Mouse (Mus musculus) CH12.LX (cell line): ENCODE data around the gene Slc17a8. TPM values are rescaled to one million over a fixed set of nuclear protein-coding genes. Genes with fewer than 3 reads are reported as not detected.

ENCODE experiments used
- DNase-seq: peaks from one replicate; pipeline ENCODE4 v3.0.0-alpha.2; 2013; ENCODE audit errors: extremely low read depth
- H3K27ac ChIP-seq: 2 replicates; pipeline ENCODE4 v1.5.1; 2012; ENCODE audit warnings: low read depth, mild to moderate bottlenecking, control low read depth, moderate library complexity; ENCODE audit not compliant: insufficient read depth
- H3K27me3 ChIP-seq: replicated peaks from 2 replicates; pipeline ENCODE3; 2012; ENCODE audit warnings: inconsistent platforms
- H3K36me3 ChIP-seq, 2 experiments: replicated peaks in 1 of 2; 2 replicates each; pipeline versions ENCODE3 to v1.6.1; 2012; ENCODE audit warnings: inconsistent platforms in 1 of 2, low read length in 1 of 2, mild to moderate bottlenecking in 1 of 2, mixed read lengths in 1 of 2, moderate library complexity in 1 of 2; ENCODE audit not compliant: control insufficient read depth in 1 of 2, insufficient read depth in 1 of 2
- H3K4me1 ChIP-seq, 2 experiments: 2 replicates each; pipeline ENCODE4 v1.6.1; 2012; ENCODE audit warnings: inconsistent platforms in 1 of 2, moderate library complexity in 1 of 2; ENCODE audit not compliant: insufficient read depth in 2 of 2, control insufficient read depth in 1 of 2
- H3K4me2 ChIP-seq: 2 replicates; pipeline ENCODE4 v1.6.1; 2012; ENCODE audit warnings: low read depth, mild to moderate bottlenecking, control low read depth; ENCODE audit not compliant: poor library complexity, insufficient read depth, severe bottlenecking
- H3K4me3 ChIP-seq, 3 experiments: fragments of 150-350 bp in 1 of 3; sonication (generic) in 1 of 3; replicated peaks in 1 of 3; 2 replicates each; pipeline versions ENCODE3 to v1.5.1; 2011 to 2012; ENCODE audit warnings: low read depth in 2 of 3, low read length in 2 of 3, mild to moderate bottlenecking in 2 of 3, moderate library complexity in 2 of 3, control low read depth in 1 of 3, improper control_type of control experiment in 1 of 3, inconsistent platforms in 1 of 3, mixed read lengths in 1 of 3; ENCODE audit not compliant: poor library complexity in 1 of 3
- H3K79me2 ChIP-seq: replicated peaks from 2 replicates; pipeline ENCODE4 v1.6.1; 2012; ENCODE audit warnings: mild to moderate bottlenecking, moderate library complexity; ENCODE audit not compliant: control insufficient read depth, poor library complexity, insufficient read depth, severe bottlenecking; ENCODE audit errors: extremely low read depth
- H3K9ac ChIP-seq: 2 replicates; pipeline ENCODE4 v1.6.1; 2012; ENCODE audit warnings: low read depth, mild to moderate bottlenecking, control low read depth, moderate library complexity; ENCODE audit not compliant: insufficient read depth
- H3K9me3 ChIP-seq: replicated peaks from 2 replicates; pipeline ENCODE3; 2012; ENCODE audit warnings: low read length, inconsistent platforms, mixed read lengths
- BHLHE40 ChIP-seq: IDR thresholded peaks from 2 replicates; pipeline ENCODE4 v1.6.1; 2011; ENCODE audit warnings: mild to moderate bottlenecking, low read depth, low read length, improper control_type of control experiment
- CHD1 ChIP-seq: IDR thresholded peaks from 2 replicates; pipeline ENCODE4 v1.6.1; 2012; ENCODE audit warnings: low read depth, low read length, improper control_type of control experiment, inconsistent platforms
- CHD2 ChIP-seq: IDR thresholded peaks from 2 replicates; pipeline ENCODE4 v1.6.1; 2011; ENCODE audit warnings: low read length, improper control_type of control experiment
- CTCF ChIP-seq, 2 experiments: IDR thresholded peaks in 1 of 2; conservative IDR thresholded peaks in 1 of 2; 2 replicates each; pipeline ENCODE4 v1.5.1; 2011 to 2012; ENCODE audit warnings: low read depth in 2 of 2, low read length in 2 of 2, improper control_type of control experiment in 1 of 2, inconsistent platforms in 1 of 2, mild to moderate bottlenecking in 1 of 2, moderate library complexity in 1 of 2
- E2F4 ChIP-seq: IDR thresholded peaks from 2 replicates; pipeline ENCODE4 v1.6.1; 2011; ENCODE audit warnings: low read depth, low read length, improper control_type of control experiment; ENCODE audit not compliant: insufficient replicate concordance
- EP300 ChIP-seq: IDR thresholded peaks from 2 replicates; pipeline ENCODE4 v1.6.1; 2011; ENCODE audit warnings: low read length, improper control_type of control experiment
- ETS1 ChIP-seq: conservative IDR thresholded peaks from 2 replicates; pipeline ENCODE4 v1.6.1; 2012; ENCODE audit warnings: low read depth, mild to moderate bottlenecking, inconsistent platforms, low read length, improper control_type of control experiment, moderate library complexity
- GABPA ChIP-seq: IDR thresholded peaks from 2 replicates; pipeline ENCODE4 v1.6.1; 2012; ENCODE audit warnings: low read depth, low read length, improper control_type of control experiment, inconsistent platforms; ENCODE audit not compliant: insufficient replicate concordance
- HCFC1 ChIP-seq: IDR thresholded peaks from 2 replicates; pipeline ENCODE4 v1.6.1; 2012; ENCODE audit warnings: low read depth, mild to moderate bottlenecking, inconsistent platforms, low read length, improper control_type of control experiment
- IRF4 ChIP-seq: IDR thresholded peaks from 2 replicates; pipeline ENCODE4 v1.6.1; 2014; ENCODE audit warnings: low read depth, mild to moderate bottlenecking, inconsistent platforms, low read length, improper control_type of control experiment
- JUN ChIP-seq: IDR thresholded peaks from 2 replicates; pipeline ENCODE4 v1.6.1; 2011; ENCODE audit warnings: low read depth, mild to moderate bottlenecking, low read length, improper control_type of control experiment, moderate library complexity; ENCODE audit not compliant: insufficient read depth
- JUND ChIP-seq: conservative IDR thresholded peaks from 2 replicates; pipeline ENCODE4 v1.6.1; 2011; ENCODE audit warnings: low read depth, low read length, improper control_type of control experiment
- KAT2A ChIP-seq: IDR thresholded peaks from 2 replicates; pipeline ENCODE4 v1.6.1; 2012; ENCODE audit warnings: low read length, improper control_type of control experiment, inconsistent platforms; ENCODE audit not compliant: insufficient replicate concordance
- MAFK ChIP-seq: IDR thresholded peaks from 2 replicates; pipeline ENCODE4 v1.6.1; 2011; ENCODE audit warnings: low read length, improper control_type of control experiment; ENCODE audit not compliant: insufficient replicate concordance
- MAX ChIP-seq: IDR thresholded peaks from 2 replicates; pipeline ENCODE4 v1.6.1; 2011; ENCODE audit warnings: low read length, improper control_type of control experiment
- MEF2A ChIP-seq: IDR thresholded peaks from 2 replicates; pipeline ENCODE4 v1.6.1; 2014; ENCODE audit warnings: low read depth, mild to moderate bottlenecking, inconsistent platforms, low read length, improper control_type of control experiment, borderline replicate concordance
- MXI1 ChIP-seq: IDR thresholded peaks from 2 replicates; pipeline ENCODE4 v1.6.1; 2011; ENCODE audit warnings: mild to moderate bottlenecking, low read depth, low read length, improper control_type of control experiment
- NRF1 ChIP-seq: IDR thresholded peaks from 2 replicates; pipeline ENCODE4 v1.6.1; 2014; ENCODE audit warnings: low read depth, mild to moderate bottlenecking, inconsistent platforms, low read length, improper control_type of control experiment, moderate library complexity
- PAX5 ChIP-seq: IDR thresholded peaks from 2 replicates; pipeline ENCODE4 v1.6.1; 2012; ENCODE audit warnings: low read length, inconsistent platforms, mixed read lengths
- POLR2A ChIP-seq: IDR thresholded peaks from 2 replicates; pipeline ENCODE4 v1.6.1; 2011; ENCODE audit warnings: low read depth, mild to moderate bottlenecking, improper control_type of control experiment, low read length
- POLR2AphosphoS2 ChIP-seq: IDR thresholded peaks from 2 replicates; pipeline ENCODE4 v1.6.1; 2011; ENCODE audit warnings: low read depth, low read length, improper control_type of control experiment
- RAD21 ChIP-seq: IDR thresholded peaks from 2 replicates; pipeline ENCODE4 v1.6.1; 2011; ENCODE audit warnings: low read depth, mild to moderate bottlenecking, low read length, improper control_type of control experiment, moderate library complexity
- SIN3A ChIP-seq: IDR thresholded peaks from 2 replicates; pipeline ENCODE4 v1.6.1; 2012; ENCODE audit warnings: low read length, improper control_type of control experiment, inconsistent platforms
- SMC3 ChIP-seq: IDR thresholded peaks from 2 replicates; pipeline ENCODE4 v1.6.1; 2011; ENCODE audit warnings: low read depth, low read length, improper control_type of control experiment
- TBP ChIP-seq: conservative IDR thresholded peaks from 2 replicates; pipeline ENCODE4 v1.6.1; 2011; ENCODE audit warnings: low read depth, low read length, improper control_type of control experiment
- TCF12 ChIP-seq: IDR thresholded peaks from 2 replicates; pipeline ENCODE4 v1.6.1; 2014; ENCODE audit warnings: low read depth, mild to moderate bottlenecking, inconsistent platforms, low read length, improper control_type of control experiment
- UBTF ChIP-seq: IDR thresholded peaks from 2 replicates; pipeline ENCODE4 v1.6.1; 2012; ENCODE audit warnings: low read depth, mild to moderate bottlenecking, inconsistent platforms, low read length, improper control_type of control experiment, moderate library complexity
- USF1 ChIP-seq: IDR thresholded peaks from 2 replicates; pipeline ENCODE4 v1.6.1; 2014; ENCODE audit warnings: low read depth, mild to moderate bottlenecking, inconsistent platforms, low read length, improper control_type of control experiment
- USF2 ChIP-seq: conservative IDR thresholded peaks from 2 replicates; pipeline ENCODE4 v1.6.1; 2011; ENCODE audit warnings: low read depth, low read length, improper control_type of control experiment
- ZC3H11A ChIP-seq: IDR thresholded peaks from 2 replicates; pipeline ENCODE4 v1.6.1; 2012; ENCODE audit warnings: low read depth, mild to moderate bottlenecking, inconsistent platforms, low read length, improper control_type of control experiment
- ZKSCAN1 ChIP-seq: IDR thresholded peaks from 2 replicates; pipeline ENCODE4 v1.6.1; 2012; ENCODE audit warnings: low read depth, inconsistent platforms, low read length, improper control_type of control experiment, borderline replicate concordance
- ZMIZ1 ChIP-seq: IDR thresholded peaks from 2 replicates; pipeline ENCODE4 v1.6.1; 2012; ENCODE audit warnings: low read depth, mild to moderate bottlenecking, inconsistent platforms, low read length, improper control_type of control experiment
- ZNF384 ChIP-seq: IDR thresholded peaks from 2 replicates; pipeline ENCODE4 v1.6.1; 2012; ENCODE audit warnings: low read depth, low read length, improper control_type of control experiment, inconsistent platforms
- dilution Hi-C: fragments of 300-500 bp; cut with MboI; formaldehyde crosslinking; loops from 2 replicates; pipeline ENCODE4 v1.14.3; 2020; ENCODE audit warnings: low sequenced_read_pairs; ENCODE audit not compliant: extremely low pct_unique_long_range_greater_than_20kb, extremely low pct_ligation_motif_present
- in situ Hi-C: fragments of 300-500 bp; cut with MboI; formaldehyde crosslinking; loops from 3 replicates; pipeline ENCODE4 v1.14.3; 2019; ENCODE audit warnings: low sequenced_read_pairs, low pct_ligation_motif_present, low pct_unique_long_range_greater_than_20kb, mixed read lengths
- polyA plus RNA-seq: library from polyadenylated mRNA; unstranded; fragments of >175 nt; gene quantifications from 2 replicates; pipeline ENCODE4 v1.2.1, GENCODE M21; 2012; ENCODE audit warnings: low read depth; ENCODE audit not compliant: insufficient read length
- total RNA-seq, 2 experiments: library from RNA; depleted of rRNA; stranded (reverse); fragments of 300-350 nt in 1 of 2; fragments of >200 nt in 1 of 2; gene quantifications; 2 replicates each; pipeline ENCODE4 v1.2.3; 2012 to 2014

Slc17a8 gene
- total and polyA plus RNA-seq, 3 experiments = not detected

DNA sequence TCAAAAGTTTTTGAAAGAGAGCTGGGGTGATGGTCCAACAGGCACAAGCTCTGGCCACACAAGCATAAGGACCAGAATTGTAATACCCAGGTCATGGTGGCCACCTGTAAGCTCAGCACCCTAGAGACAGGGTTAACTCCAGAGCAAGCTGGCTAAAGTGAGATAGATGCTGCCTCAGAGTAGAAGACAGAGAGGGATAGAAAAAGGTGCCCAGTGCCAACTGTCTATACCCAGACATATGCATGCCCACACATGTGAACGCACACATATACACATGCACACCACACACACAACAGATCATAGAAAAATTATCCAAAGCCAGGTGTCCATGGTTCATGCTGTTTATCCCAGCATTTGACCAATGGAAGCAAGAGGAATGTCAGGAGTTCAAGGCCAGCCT, 9.5 kb upstream of the Slc17a8 start:
- Histone ChIP-seq H3K4me3 (no peak overlapping the region), H3K4me2 (no peak overlapping the region), H3K9ac (no peak overlapping the region), H3K27ac (no peak overlapping the region), H3K36me3 (no peaks in the 10 kb centered on the region), H3K4me1 (no peaks in the 10 kb centered on the region), H3K27me3 (no peaks in the 10 kb centered on the region), H3K79me2 (no peaks in the 10 kb centered on the region), H3K9me3 (no peaks in the 10 kb centered on the region)
- TF ChIP-seq BHLHE40 = no peak
- TF ChIP-seq MEF2A = no peak
- TF ChIP-seq UBTF = no peak
- no peak for TF ChIP-seq E2F4
- no peak for TF ChIP-seq GABPA
- TF ChIP-seq HCFC1 = no peak
- no peak for TF ChIP-seq CHD1
- no peak for TF ChIP-seq PAX5
- TF ChIP-seq TBP = no peak
- TF ChIP-seq CHD2 = no peak
- no peak for TF ChIP-seq ETS1
- TF ChIP-seq MAFK = no peak
- no peak for TF ChIP-seq MXI1
- TF ChIP-seq ZMIZ1 = no peak
- no peak for TF ChIP-seq NRF1
- dilution Hi-C loops = no loop called here
- no peak for DNase-seq
- in situ Hi-C loops = loop anchor here (10.0 to 25.0 kb wide), 2 partner anchors 166 to 293 kb away; partner anchors contain the start of gene Ano4

DNA sequence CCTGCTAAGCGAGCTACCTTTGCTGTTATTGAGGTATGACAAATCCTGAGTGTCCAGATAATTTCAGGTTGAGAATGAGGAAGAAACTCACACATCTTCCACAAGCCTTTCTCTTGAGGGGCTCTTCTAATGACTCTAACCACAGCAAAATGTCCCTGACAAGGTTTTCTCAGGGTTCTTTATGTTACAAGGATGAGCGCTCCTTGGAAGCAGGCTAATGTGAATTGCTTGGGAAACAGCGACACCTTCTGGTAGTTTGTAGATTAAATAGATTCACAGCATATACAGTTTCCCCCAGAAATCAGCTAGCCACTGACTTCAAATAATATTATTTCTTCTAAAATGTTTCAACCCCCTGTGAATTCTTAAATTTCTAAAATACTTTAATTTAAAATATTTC, 9.0 kb upstream of the Slc17a8 start:
- Histone ChIP-seq H3K4me1 (no peaks in the 10 kb centered on the region), H3K36me3 (no peaks in the 10 kb centered on the region), H3K9ac (no peak overlapping the region), H3K27ac (no peak overlapping the region), H3K4me3 (no peak overlapping the region), H3K4me2 (no peak overlapping the region), H3K79me2 (no peaks in the 10 kb centered on the region), H3K9me3 (no peaks in the 10 kb centered on the region), H3K27me3 (no peaks in the 10 kb centered on the region)
- peak; percentile 78 for DNase-seq
- in situ Hi-C loops = loop anchor here (10.0 to 25.0 kb wide), 2 partner anchors 165 to 293 kb away; partner anchors contain the start of gene Ano4
- dilution Hi-C loops = no loop called here
- TF ChIP-seq RAD21 (peak; percentile 98), CTCF (conservative IDR thresholded peaks at IDR 0.05 in 1 of 2, IDR thresholded peaks at IDR 0.05 in 1 of 2; ENCODE audit: low read depth in 2 of 2, low read length in 2 of 2) (peak; percentile 43 to 93), ZNF384 (no peak), JUN (no peak), MEF2A (no peak), ZC3H11A (peak; percentile 75), MXI1 (no peak), POLR2A (no peak), ZKSCAN1 (no peak), IRF4 (no peak), POLR2AphosphoS2 (no peak), NRF1 (no peak), UBTF (no peak), ZMIZ1 (no peak), HCFC1 (no peak), TBP (no peak), TCF12 (no peak), SIN3A (no peak), USF2 (no peak), KAT2A (no peak), USF1 (no peak), JUND (0 out of 2 replicates have a peak, but pooled peaks have one; percentile 8), EP300 (no peak), MAFK (no peak), CHD1 (no peak), MAX (no peak), SMC3 (peak; percentile 93)
